Mouse (Mus musculus): Measurements from ENCODE around the gene Rab11fip3. TPM values are rescaled to one million over a fixed set of nuclear protein-coding genes. Genes with fewer than 3 reads are reported as not detected.
A peak's percentile ranks its signal among the peaks of the same experiment; 100 is the strongest.

Rab11fip3 gene
- polyA plus RNA-seq, 1 experiment from 2014 or later, result 4.7 TPM

DNA sequence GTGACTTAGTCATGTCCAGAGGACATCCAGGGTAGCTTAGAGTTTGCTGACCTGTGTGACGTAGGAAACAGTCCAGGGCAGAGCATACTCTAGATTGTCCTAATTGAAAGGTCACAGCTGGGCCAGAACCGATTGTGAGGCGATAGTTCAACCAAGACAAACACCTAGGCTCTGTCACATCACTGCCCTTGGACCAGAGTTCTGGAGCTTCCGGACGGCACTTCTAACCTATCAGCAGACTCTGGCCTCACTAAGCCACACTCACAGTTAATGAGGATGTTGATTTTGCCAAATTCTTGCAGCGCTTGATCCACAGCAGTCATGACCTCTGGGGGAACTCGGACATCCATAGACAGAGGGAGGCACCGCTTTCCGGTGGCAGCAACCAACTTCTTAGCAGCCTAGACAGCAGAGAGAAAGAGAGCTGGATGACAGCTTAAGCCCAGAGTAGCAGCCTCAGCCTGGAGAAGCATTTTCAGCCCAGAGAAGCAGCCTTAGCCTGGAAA is 17.8 kb upstream of the Rab11fip3 start:
- no peak for DNase-seq (ENCODE audit: low spot score)

DNA sequence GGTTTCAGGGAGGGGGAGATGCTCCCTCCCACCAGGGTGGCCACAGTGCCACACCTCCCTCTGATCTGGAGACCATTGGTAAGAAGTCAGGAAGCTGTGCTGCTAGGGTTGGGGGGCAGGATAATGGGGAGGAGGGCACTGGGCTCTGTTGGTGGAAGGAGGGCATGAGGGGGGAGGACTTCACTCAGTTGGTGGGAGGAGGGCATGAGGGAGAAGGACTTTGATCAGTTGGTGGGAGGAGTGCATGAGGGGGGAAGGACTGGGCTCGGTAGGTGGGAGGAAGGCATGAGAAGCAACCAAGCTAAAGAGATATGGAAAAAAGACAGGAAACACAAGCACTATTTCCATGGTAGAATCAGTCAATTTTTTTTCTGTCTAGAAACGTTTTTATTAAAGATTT is 11.5 kb upstream of the Rab11fip3 start:
- DNase-seq (ENCODE audit: low spot score), result no peak

- DNase-seq (ENCODE audit: low spot score), result no peak
Measured at GRCm38 (mm10) chr17:26078851-26079250, 9.5 kb upstream of the Rab11fip3 start.

DNA sequence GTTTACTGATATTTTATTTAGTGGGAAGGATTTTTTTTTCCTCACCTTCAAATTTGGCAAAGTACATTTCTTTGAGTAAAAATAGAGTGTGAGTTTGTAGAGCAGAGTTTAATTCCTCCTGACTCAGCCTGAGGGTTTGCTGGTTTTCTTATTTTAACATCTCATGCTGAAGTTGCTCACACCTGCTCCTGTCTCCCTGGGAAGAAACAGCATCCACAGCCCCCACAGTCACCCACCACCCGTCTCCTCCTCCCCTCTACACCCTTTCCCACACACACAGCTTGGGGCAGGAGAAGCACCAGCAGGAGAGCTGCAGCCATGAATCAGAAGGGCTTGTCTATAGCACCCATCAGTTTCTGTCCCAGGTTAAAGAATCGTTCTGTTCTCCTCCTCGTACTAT is 5.9 kb upstream of the Rab11fip3 start:
- DNase-seq (ENCODE audit: low spot score), result no peak

- no peak for DNase-seq (ENCODE audit: low spot score)
Measured at GRCm38 (mm10) chr17:26070136-26070535, 781 bp upstream of the Rab11fip3 start.

- DNase-seq (ENCODE audit: low spot score), result peak; percentile 6
Measured at GRCm38 (mm10) chr17:26068024-26068830, 1.1 kb downstream of the Rab11fip3 start.

DNA sequence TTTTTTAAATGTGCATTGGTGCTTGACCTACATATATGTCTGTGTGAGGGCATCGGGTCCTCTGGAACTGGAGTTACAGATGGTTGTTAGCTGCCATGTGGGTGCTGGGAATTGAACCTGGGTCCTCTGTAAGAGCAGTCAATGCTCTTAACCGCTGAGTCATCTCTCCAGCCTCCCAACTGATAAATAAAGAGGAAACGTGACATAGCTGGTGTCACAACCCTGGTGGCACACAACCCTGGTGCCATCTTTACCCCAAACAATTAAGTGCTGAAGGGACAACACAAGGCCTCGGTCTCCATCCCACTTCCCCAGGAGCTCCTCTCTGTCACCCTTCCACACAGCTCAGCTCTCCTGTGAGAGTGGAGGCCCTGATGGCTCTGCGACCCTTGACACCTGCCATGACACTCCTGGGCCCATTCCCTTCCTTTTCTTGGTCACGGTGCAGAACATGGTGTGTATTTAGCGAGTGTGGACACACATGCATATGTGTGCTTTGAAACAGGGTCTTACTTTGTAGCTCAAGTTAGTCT is 2.8 kb downstream of the Rab11fip3 start:
- DNase-seq (ENCODE audit: low spot score), result no peak

GRCm38 (mm10) chr17:26064916-26065315 is 4.4 kb downstream of the Rab11fip3 start:
- DNase-seq (ENCODE audit: low spot score), result no peak

DNA sequence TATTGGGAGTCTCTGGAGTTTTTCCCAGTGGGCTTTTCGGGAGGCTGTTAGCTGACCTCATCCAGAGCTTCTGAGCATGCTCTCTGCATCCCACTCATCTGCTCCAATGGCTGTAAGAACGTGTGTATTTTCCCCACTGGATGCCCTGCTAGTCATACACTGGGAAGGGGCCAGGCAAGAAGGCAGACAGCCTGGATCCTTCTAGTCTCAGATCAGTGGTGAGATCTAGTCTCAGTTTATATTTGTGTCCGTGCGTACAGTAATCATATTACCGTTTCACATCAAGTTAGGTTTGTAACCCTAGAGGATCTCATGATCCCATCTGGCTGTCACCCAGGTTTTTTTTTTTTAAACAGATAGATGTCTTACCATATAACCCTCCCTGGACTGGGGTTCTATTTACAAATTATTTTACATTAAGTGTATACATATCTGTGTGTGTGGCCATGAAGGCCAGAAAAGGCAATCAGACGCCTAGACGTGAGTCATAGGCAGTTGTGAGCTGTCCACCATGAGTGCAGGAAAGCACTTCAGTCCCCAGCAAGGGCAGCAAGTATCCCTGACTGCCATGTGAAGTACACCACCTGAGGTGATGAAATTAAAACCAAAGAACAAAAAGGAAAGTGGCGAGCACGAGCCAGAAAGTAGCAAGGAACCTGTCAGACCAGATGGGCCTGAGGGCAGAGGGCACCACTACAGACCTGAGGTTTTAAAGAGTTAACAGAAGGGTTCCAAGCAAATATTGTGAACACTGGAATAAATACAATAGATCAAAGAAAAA is 11.4 kb downstream of the Rab11fip3 start:
- no peak for DNase-seq (ENCODE audit: low spot score)

DNA sequence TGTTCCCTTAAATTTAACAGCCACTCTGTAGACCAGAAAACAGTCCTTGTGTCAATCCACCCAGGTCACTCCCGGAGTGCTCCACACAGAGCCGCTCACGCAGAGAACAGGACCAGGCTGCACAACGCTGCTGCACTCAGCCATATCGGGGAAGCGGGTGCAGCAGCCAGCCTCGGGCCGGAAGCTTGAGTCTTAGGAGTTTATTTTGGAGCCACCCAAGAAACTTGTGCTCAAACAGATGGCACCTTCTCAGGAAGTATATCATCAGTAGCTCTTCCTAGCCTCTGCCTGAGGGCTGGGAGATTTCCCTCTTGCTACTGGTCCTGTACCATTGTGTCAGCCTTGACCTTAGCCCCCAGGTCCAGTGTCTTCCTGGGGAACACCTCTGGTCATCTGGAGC is 12.1 kb downstream of the Rab11fip3 start:
- DNase-seq (ENCODE audit: low spot score), result no peak

DNA sequence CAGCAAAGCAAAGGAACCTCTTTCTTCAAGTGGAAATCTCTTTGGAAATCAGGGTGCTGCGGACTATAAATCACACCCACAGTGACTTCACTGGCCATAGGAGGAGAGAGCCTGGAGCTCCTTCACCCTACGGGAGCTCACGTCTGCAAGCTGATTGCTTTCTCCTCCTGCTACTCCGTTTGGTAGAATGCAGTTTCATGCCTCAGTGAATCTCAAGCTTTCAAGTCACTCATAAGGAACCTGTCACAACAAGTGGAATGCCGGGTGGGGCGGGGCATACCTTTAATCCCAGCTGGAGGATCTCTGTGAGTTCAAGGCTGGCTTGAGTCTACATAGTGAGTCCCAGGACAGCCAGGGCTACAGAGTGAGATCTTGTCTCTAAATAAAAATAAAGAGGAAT is 14.2 kb downstream of the Rab11fip3 start:
- no peak for DNase-seq (ENCODE audit: low spot score)

- DNase-seq (ENCODE audit: low spot score), result no peak
Measured at GRCm38 (mm10) chr17:26054133-26054845, 15.1 kb downstream of the Rab11fip3 start.

DNA sequence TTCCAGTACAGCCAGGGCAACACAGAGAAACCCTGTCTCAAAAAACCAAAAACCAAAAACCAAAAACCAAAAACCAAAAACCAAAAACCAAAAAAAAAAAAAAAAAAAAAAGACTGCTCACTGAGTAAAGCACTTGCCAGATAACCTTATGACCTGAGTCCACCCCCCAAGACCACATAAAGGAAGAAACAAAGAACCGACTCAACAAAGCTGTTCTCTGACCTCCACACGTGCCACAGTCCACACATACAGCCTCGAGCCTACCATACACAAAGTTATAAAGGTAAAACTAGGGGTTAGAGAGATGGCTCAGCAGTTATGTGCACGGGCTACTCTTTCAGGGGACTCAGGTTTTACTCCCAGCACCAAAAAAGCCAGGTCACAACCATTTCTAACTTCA is 16.6 kb downstream of the Rab11fip3 start:
- DNase-seq (ENCODE audit: low spot score), result no peak

DNA sequence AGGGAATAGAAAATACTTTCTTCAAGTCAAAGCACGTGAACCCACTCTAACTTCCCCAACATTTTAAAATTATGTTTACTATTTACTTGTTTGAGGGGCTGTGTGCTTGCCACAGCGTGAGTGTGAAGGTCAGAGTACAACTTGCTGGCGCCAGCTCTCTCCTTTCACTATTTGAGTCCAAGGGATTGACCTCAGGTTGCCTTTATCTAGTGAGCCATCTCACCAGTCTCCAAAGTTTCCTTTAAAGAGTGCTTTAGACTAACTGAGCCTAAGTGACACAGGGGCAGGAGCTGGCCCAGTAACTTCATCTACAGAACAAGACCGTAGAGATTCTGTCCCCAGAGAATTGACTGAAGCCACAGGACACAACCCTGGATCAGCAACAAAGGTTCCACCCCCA is 17.3 kb downstream of the Rab11fip3 start:
- DNase-seq (ENCODE audit: low spot score), result no peak

GRCm38 (mm10) chr17:26048118-26048517 is 21.2 kb downstream of the Rab11fip3 start:
- no peak for DNase-seq (ENCODE audit: low spot score)

- no peak for DNase-seq (ENCODE audit: low spot score)
Measured at GRCm38 (mm10) chr17:26046253-26046997, 22.9 kb downstream of the Rab11fip3 start.

GRCm38 (mm10) chr17:26045285-26045684 is 24.1 kb downstream of the Rab11fip3 start:
- DNase-seq (ENCODE audit: low spot score), result no peak

- no peak for DNase-seq (ENCODE audit: low spot score)
Measured at GRCm38 (mm10) chr17:26043249-26043636, 26.1 kb downstream of the Rab11fip3 start.

- no peak for DNase-seq (ENCODE audit: low spot score)
Measured at GRCm38 (mm10) chr17:26042599-26043248, 26.6 kb downstream of the Rab11fip3 start.

DNA sequence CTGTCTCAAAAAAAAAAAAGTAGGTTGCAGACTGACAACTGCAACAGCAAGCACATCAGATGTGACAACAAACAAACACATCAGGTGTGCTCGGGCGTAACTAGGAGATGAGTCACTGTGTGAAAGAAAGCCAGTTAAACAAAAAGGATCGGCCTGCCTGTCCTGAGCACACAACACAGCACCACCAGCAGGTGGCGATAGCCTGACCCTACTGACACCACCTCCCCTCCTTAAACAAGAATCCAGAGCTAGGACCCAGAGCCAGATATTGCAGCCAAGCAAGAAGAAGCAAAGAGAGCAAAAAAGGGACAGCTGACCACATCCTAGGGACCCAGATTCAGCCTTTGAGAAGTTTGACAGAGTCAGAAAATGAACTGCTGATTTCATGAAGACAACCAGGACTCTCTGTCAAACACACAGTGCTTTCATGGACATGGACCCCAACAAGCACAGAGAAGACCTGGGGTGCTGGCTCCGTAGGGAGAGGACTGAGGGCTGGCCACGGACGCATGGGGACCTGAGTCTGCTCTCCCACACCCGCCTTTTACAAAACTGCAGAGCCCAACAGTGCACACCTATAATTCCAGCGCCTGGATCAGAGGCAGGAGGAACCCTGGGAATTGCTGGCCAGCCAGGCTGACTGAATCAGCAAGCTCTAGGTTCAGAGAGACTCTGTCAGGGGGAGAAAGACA is 28.1 kb downstream of the Rab11fip3 start:
- DNase-seq (ENCODE audit: low spot score), result peak; percentile 61

All from thymus, postnatal 0 days (tissue).